Mouse (Mus musculus): ENCODE data around the gene Mtch1.

DNA sequence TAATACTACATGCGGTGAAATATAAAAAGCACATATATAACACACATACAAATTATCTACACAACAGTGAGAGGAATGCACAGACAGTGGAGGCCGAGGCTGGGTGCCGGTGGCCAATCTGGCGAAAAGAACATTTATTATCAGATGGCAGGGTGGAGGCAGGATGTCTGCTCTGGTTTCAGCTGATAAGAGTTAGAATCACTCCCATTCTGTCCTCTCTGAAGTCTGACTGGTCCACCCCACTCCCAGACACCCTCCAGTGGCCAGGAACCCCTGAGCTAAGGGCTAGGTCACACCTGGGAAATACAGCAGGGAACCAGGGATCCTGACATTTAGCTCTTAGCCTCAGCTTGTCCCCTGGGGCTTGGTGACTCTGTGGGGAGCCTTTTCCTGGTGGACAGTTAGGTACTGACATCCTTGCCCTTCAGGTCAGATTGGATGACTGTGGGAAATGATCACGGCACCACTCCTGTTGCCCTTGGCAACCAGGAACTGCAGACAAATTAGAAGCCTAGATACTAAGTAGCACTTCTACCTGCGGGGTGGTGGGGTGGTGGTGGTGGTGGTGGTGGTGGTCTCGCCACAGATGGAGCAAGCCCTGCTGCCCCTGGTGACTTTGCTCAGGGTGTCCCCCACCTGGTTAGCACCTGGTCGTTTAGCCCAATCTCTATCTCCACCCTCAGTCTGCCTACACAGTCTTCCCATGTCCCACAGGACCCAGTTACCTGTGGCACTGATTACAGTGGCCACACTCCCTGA, 27.7 kb downstream of the Mtch1 start:
- TF ChIP-seq CTCF (IDR thresholded peaks at IDR 0.05; ENCODE audit: low read depth, low read length), result no peak
- TF ChIP-seq POLR2A (IDR thresholded peaks at IDR 0.05; ENCODE audit: insufficient read depth, low read length), result no peak
